Mouse (Mus musculus): ENCODE data around the gene Cpxm2. TPM values are rescaled to one million over a fixed set of nuclear protein-coding genes. Genes with fewer than 3 reads are reported as not detected.

Gene Cpxm2
- total RNA-seq, 4 experiments from 2014 or later, result 34.6 to 53.0 (median 42.7) TPM

DNA sequence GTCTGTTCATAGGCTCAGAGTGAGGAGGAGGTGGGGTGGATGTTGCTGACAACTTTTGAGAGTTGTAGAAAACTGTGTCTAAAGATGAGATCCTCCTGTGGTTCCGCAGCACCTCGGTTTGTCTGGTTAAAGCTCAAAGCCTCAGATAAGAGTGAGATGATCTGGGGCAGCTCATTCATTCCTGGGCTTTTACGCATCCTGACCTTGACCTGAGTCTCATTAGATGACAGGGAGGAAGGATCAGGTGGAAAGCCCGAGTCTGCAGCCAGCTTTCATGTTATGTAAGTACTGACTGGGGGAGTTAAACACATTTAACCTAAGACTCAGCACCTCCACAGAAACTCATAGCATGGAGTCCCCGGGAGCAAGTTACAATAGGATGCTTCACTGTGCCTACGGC, 127.9 kb downstream of the Cpxm2 start:
- no peak for DNase-seq (ENCODE audit: low spot score)

DNA sequence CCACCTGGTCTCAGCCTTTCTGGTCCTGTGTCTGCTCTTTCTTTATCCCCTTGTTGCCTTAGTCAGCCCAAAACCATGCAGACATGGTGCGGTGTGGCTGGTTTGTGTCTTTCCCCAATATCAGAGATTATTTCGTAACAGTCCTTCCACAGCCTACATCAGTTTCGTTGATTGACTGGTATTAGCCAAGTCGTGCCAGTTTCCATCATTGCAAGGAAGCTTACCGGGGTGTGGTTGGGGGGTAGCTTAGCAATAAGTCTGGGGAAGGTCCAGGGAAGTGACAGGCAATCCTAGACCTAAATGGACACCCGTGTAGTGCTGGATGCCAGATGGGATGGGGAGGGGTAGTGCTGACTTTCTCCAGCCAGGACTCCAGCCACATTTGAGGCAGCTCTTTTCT, 128.9 kb downstream of the Cpxm2 start:
- no peak for DNase-seq (ENCODE audit: low spot score)

- DNase-seq (ENCODE audit: low spot score), result no peak
Measured at GRCm38 (mm10) chr7:132015933-132016332, 138.6 kb downstream of the Cpxm2 start.

- no peak for DNase-seq (ENCODE audit: low spot score)
Measured at GRCm38 (mm10) chr7:132015193-132015592, 139.3 kb downstream of the Cpxm2 start.

GRCm38 (mm10) chr7:132013970-132014369, 140.6 kb downstream of the Cpxm2 start:
- DNase-seq (ENCODE audit: low spot score), result no peak

DNA sequence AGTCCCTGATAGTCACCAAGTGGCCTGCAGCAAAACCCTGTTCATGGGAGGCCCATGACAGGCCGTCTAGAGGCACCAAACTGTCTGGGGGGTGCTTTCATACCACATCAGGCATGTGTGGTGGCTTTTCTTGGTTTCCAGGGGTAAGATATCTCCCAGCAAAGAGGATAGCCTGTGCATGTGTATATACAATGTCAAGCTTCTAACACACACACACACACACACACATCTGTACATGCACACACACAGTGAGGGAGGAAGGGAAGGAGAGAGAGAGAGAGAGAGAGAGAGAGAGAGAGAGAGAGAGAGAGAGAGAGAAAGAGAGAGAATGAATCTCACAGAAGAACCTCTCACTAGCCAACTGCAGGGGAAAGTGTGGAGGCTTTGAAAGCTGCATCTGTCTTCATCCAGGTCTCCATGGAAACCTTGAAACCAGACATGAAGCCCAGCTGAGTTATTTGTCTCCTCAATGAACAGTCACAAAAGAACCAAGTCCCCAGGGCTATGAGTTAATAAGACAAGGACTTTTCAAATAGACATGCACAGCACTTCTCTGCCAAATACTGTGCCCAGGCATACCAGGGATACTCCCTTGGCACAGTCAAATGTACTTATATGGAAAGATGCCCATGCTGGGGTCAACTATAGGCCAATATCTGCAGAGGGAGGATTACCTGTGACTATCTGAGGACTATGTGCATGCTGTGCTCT, 141.4 kb downstream of the Cpxm2 start:
- no peak for DNase-seq (ENCODE audit: low spot score)

DNA sequence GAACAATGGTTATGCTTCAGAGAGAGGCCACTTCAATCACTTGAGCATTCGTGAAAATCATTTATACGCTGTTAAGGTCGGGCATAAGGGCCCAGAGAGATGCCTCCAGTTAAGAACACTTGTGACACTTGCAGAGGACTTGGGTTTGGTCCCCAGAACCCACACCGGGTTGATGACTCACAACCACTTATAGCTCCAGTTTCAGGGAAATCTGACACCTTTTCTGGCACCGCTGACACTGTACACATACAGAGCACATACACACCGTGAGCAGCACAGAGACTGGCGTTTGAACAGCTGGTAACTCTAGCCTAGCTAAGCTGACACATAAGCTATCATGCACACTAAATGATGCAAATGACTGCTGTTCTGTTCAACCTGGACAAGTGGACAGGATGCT, 145.5 kb downstream of the Cpxm2 start:
- no peak for DNase-seq (ENCODE audit: low spot score)

GRCm38 (mm10) chr7:132005996-132006696, 148.4 kb downstream of the Cpxm2 start:
- DNase-seq (ENCODE audit: low spot score), result no peak

- DNase-seq (ENCODE audit: low spot score), result no peak
Measured at GRCm38 (mm10) chr7:131992873-131993272, 161.7 kb downstream of the Cpxm2 start.

DNA sequence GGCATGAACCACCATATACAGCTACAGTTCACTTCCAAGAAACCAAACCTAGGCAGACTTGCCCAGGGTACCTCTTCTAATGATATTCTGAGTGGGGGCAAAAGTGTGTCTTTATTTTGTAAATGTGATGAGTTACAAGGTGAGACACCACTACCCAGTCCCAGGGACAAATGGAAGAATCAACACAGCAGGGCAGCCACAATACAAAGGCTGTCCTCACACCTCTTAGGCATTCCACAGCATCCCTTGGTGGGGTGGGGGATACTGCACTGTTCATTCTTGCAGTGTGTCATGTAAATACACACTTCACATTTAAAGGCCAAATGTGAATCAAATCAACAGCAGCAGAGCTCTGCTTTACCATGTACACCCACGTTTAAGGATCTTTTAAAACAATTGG, 162.3 kb downstream of the Cpxm2 start:
- no peak for DNase-seq (ENCODE audit: low spot score)

- DNase-seq (ENCODE audit: low spot score), result no peak
Measured at GRCm38 (mm10) chr7:131989056-131989455, 165.5 kb downstream of the Cpxm2 start.

Other genes starting within 250 kb of the Cpxm2 start
- gene Gpr26, start 188.3 kb downstream of the Cpxm2 start, total RNA-seq (2022), result under 1 TPM in 1 of 4 experiments, not detected in 3; 0.03 TPM
- gene Chst15, start 162.5 kb upstream of the Cpxm2 start, total RNA-seq (2022), result 1 to 10 TPM; 5.5 to 8.9 (median 6.6) TPM